Mouse (Mus musculus) WW6 (cell line): ENCODE data around the gene Igfbpl1.

Source experiments
- DNase-seq: peaks from one replicate; pipeline ENCODE4 v3.0.0-alpha.2; 2013; ENCODE audit warnings: low read depth, low spot score

Gene Igfbpl1

DNA sequence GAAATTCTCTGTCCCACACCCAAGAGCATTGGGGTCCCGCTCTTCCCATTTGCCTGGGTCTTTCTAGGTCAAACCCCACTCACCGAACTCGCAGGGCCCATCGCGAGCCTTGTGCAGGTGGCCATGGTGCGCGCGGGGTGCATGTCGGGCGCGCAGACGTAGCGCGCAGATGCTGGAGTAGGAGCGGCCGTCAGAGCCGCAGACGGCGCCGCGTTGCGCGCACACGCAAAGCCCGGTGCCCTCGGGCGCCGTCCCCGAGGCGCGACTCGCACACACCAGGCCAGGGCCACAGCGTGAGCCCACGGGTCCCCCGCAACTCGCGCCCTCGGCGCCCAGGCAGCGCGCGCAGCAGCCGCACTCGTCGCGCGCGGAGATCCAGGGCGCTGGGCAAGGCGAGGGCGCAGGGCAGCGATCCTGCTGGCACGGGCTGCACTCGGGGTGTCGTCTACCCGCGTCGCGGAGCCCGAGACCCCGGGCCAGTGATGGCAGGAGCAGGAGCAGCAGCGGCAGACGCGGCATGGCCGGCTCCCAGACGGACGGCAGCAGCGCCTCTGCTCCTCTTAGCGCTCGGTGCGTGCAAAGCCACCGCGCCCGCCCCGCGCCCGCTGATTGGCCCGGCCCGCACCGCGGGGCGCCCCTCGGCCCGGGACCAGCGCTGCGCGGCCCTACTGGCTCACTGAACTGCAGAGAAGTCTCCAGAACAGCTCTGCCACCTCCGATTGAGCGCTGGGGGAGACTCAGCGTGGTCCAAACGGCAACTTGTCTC lies at the start of gene Igfbpl1:
Igfbpl1 (minus strand) TSS at position 649 of the 766 bp plus-strand sequence.
- DNase-seq = no peak

DNA sequence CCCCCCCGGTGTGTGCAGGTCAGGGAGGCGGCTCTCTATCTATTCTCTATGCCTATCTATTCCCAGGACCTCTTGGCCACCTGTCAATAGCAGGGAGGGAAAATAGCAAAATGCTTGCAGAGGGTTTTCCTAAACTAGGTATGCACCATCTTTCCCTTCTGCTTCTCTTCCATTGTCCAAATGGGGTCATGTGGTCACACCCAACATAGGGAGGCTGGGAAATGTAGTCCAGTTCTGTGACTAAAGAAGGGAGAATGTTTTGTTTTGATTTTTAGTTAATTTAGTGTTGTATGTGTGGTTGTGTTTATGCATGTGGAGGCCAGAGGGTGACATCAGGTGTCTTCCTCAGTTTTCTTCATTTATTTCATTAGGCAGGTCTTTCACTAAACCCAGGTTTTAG lies 45.4 kb upstream of the Igfbpl1 start:
- DNase-seq = no peak

DNA sequence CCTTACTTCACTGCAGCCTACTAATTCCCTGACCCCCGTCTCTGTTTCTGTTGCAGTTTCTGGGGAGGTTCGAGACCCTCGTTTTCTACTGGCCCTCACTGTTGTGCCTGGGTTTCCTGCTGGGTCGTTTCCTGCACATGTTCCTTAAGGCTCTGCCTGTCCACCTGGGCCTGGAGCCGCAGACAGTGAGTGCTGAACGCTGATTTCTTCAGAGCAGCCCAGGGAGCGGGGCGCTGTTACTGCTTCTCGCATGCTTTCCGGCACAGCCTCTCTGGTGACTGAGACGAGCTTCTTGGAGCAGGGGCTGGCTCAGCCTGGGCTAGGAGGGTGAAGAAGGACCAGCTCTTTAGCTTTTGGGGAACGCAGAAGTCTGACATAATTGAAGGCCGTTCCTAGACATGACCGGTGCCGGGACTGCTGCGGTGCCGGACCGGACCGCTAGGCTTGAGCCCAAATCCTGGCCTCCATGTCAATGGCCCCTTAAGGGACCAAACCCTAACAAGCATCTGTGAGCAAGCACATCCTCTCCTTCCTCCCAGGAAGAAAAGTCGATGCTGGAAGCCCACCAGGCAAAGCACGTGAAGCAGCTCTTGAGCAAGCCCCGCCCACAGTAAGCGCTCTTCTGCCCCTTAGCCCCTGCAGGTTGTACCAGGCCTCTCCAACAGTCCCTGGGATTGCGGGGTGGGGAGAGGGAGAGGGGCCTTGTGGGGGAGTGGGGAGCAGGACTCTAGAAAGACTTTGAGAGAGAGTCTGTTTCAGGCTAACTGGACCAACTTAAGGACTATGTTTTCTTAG lies 42.5 kb upstream of the Igfbpl1 start:
- no peak for DNase-seq

DNA sequence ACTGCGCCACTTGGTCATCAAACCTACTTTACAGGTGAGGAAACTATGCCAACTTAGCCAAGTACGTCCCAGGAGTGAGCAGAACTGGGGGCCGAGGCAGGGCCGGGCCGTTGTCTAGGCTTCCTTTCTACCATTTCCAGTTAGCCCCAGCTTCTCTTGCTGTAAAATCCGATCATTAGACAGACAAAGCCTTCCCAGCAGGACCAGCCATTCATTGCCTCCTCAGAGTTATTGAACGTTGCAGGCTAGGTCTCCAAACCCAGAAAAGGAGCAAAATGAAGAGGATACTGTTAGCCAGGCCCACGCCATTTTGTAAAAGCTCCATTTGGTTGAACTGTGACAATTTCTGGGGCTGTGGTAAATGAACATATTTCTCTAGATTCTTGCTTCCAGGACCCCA lies 40.7 kb upstream of the Igfbpl1 start:
- no peak for DNase-seq

DNA sequence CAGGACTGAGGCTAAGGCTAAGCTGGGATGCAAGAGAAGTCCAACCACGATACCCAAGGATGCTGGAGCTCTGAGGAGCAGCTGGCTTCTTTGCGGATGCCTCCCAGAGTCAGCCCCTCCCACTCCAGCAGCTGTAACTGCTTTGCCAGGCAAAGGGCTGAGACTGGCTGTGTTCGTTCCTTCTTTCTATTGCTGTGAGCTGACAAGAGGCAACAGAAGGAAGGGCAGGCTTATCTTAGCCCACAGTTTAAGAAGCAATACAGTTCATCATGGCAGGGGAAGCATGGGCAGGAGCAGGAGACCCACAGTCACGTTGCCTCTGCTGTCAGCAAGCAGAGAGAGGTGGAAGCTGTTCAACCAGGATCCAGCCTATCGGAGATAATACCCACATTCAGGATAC lies 34.4 kb upstream of the Igfbpl1 start:
- no peak for DNase-seq

DNA sequence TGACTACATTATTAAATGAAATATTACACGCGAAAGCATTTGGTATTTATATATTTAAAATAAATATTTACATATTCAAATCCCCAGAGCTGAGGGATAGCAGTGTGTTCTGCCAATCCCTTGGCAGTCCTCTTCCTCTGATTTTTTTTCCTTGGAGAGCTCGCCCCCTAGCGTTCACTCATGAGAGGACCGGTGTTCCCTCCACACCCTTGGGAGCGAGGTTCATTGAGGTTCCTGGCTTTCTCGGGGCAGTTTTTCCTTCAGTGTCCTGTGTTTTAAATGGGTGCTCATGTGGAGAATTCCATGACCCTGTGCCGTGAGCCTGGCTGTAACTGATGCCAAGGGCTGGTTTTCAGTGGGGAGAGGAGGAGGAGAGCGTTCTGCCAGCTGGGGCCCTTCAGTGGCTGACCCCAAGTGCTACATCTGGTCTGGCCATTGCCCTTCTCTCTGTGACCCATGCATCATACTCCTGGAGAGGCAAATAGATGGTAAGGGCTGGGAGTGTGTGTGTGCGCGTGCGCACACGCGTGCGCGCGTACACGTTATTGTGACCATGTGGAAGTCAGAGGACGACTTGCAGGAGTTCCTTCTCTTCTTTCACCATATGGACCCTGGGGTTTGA lies 29.2 kb upstream of the Igfbpl1 start:
- DNase-seq = no peak

DNA sequence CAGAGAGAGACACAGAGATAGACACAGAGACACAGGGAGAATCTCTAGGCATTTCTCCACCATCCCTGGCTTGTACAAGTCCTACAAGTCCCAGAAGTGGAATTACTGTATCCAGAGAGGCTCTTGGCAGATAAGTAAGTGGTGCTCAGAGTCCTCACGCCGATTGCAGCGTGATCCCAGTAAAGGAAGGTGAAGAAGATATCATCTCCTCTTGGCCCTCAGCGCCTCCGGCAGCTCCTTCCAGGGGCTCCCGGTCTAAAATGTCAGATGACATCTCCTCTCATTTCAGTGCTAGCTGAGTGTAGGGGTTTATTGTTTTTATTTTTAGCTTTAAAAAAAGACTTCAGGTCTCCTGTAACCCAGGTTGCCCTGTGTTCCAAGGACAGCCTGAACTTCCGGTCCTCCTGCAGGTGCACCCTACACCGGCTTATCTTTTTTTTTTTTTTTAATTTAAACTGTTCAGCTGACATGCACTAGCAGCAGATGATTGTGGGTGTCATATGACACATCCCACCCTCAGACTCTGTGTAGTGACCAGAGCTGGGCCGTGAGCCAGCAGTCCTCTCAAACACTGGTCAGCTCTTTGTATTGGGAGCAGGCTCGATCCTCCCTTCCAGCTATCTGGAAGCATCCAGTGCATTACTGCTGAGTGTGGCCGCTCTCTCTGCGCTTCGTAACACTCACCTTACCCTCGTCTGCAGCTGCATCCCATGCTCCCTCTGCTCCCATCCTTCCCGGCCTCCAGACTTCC lies 26.9 kb upstream of the Igfbpl1 start:
- no peak for DNase-seq

DNA sequence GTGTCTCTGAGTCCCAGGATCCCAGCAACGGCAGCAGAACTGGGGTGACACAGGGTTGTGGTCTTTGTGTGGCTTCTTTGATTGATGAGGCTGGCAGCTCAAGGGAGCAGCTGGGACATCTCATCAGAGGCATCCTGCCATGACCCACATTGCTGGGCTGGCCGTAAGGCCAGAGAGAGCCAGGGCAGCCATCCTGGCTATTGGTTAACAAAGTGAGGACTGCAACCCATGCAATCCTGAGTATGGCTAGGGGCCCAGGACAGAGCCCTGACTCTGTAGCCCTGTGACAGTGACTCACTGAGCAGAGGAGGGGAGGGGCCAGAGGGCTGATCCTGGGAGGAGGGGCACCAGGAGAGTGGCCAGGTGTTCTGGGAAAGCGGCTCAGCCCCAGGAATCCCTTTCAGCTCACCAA lies 24.9 kb upstream of the Igfbpl1 start:
- no peak for DNase-seq

DNA sequence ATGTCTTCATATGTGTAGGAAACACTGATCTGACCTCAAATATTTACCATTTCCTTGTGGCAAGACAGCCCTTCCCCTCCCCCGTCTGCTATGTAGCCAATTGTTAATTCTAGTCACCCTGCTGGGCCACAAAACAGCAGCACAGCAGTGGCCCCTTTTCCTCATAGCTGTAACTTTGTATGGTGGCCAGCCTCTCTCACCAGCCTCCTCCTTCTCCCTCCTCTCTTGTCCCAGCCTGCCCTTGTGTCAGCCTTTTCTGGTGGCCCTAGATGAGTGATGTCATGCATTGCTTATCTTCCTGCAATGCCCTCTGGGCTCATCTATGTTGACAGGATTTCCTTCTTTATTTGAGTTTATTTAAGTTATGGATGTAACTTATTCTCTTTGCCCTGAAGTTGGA lies 22.7 kb upstream of the Igfbpl1 start:
- DNase-seq = no peak

DNA sequence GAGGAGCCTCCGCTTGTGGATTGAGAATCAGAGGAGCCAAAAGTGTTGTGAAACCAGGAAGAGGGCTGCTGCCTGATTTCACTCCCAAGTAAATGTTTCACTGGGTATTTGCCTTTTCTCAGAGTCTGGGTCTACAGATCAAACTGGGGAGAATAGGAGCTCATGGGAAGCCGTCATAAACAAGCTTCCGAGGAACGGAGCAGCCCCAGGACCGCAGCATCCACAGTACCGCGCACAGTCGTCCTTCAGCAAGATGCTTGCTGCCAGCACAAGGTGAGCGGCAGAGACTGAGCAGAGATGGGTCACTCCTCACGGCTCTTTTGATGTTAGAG lies 22.1 kb upstream of the Igfbpl1 start:
- no peak for DNase-seq

DNA sequence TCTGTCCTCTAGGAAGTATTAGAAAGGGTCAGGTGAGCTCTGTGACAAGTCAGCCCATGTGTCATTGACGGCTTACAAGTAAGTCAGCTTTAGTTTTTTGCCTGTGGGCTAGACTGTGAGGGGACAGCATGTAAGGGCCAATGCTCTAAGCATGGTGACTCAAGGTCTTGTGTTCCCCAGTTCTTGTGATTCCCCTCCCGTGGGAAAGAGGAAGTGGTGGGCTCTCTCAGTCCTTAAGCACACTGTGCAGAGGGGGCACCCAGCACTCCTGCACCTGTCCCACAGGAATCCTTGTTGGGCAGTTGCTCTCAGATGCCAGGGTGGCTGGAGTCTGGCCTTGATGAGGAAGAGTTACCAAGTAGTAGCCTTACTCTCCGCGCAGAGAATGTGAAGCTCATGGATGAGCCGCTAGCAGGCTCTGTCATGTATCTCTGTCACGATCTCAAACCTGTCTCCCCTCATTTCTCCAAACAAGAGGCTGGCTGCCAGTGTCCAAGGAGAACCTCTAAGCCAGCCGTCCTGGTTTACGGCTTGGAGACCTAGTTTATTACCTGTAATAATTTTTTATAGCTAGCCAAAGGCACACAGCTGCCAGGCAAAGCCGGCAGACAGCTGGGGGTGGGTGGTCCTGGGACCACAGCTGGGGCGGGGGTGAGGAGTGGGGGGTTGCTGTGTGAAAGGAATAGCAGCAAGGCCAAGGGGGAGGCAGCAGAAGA lies 21.5 kb upstream of the Igfbpl1 start, which contains the start of gene Stra6l:
Stra6l (plus strand) TSS at position 556 of the 716 bp plus-strand sequence.
- no peak for DNase-seq

DNA sequence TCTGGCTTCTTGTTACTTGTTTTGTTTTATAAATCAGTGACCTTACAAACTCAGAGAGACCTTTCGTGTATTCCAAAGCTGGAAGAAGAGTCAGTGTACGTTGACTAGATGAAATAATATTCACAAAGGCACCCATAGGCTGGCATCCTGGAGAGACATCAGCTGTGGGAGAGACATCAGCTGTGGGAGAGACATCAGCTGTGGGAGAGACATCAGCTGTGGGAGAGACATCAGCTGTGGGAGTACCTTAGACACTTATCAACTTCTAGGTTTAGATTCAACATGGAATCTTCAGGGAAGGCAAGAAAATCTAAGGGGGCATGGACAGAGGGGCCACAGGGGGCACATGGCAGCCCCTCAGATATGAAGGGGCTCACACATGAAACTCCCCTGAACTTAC lies 19.5 kb upstream of the Igfbpl1 start:
- no peak for DNase-seq

DNA sequence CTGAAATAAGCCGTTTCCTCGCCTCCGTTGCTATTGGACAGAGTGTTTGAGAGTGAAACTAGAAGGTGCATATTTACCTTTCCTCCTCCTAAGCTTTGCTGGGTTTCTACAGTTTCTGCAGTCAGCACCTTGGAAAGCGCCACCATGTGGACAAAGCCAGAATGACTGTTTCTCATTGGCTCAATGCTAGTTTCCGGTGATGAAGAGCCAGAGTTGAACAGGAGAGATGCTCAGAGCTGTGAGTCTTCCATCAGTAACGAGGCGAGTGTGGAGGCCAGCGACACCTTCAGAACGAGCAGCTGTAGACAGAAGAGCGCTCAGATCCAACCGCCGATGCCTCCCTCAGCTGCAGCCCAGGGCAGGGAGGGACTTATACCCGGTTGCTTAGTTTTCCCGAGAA lies 17.6 kb upstream of the Igfbpl1 start:
- no peak for DNase-seq

DNA sequence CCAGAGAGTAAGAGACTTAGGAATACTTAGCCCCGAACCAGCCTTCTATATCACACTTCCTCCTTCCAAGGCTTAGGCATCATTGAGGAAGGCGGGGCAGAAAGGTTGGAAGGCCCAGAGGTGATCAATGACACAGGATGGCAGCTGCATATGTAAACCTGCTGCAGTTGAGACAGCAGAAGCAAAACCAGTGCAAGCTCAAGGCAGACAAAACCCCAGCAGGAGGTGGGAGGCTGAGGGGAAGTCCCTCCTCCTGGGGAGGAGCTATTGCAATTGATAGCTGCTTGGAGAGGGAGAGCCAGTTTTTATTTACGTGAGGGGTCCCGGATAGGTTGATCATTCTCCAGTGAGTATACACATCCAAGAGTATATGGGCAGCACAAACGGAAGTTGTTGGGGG lies 6.7 kb upstream of the Igfbpl1 start:
- no peak for DNase-seq

DNA sequence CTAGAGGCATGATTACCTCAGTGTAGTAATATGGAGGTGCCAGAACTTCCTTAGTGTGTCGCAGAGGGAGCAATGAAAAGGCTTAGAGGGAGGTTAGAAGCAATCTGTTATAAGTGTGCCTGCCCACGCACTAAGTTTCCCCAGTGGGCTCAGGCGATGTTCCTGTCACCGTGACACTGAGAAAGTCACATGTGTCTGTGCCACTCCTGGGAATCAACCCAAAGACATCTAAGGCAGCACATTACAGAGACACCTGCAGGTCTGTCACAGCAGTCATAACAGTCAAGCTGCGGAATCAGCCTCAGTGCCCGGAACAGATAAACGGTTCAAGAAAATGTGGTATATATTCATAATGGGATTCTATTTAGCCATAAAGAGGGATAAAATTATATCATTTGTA lies 5.3 kb upstream of the Igfbpl1 start:
- DNase-seq = no peak

DNA sequence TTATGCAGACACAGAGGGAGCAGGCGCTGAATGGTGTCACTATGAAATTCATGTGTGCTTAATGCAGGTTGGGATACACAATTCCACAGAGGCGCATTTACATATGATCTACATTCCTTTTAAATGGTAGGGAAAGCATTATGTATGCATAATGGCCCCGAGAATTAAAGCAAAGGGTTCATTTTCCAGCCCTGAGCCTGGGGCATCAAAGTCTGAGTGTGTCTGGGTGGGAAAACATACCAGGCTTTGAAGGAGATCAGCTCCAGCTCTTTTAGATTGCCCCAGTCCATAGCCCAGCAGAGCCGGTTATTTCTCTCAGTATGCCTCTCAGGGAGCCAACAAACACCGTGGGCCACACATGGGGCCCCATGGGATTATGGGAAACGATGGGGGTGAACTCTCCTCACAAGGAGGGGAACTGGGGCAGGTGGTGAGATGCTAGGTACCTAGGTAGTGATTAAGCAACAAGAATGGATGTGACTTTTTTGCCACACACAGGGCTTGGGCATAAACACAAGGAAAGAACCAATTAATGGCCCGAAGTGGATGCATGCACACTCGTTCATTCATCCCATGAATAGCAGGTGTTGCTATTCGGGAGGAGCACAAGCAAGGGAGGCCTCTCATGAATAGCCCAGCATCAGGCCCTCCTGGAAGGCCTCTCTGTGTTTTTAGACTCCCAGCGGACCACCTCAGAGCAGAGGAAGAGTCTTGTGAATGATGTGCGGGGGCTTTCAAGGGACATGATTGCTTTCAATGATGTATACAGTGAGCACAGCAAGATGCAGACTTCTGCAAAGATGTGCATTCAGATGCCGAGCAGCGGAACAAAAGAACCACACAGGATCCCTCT lies 3.4 kb upstream of the Igfbpl1 start:
- no peak for DNase-seq

DNA sequence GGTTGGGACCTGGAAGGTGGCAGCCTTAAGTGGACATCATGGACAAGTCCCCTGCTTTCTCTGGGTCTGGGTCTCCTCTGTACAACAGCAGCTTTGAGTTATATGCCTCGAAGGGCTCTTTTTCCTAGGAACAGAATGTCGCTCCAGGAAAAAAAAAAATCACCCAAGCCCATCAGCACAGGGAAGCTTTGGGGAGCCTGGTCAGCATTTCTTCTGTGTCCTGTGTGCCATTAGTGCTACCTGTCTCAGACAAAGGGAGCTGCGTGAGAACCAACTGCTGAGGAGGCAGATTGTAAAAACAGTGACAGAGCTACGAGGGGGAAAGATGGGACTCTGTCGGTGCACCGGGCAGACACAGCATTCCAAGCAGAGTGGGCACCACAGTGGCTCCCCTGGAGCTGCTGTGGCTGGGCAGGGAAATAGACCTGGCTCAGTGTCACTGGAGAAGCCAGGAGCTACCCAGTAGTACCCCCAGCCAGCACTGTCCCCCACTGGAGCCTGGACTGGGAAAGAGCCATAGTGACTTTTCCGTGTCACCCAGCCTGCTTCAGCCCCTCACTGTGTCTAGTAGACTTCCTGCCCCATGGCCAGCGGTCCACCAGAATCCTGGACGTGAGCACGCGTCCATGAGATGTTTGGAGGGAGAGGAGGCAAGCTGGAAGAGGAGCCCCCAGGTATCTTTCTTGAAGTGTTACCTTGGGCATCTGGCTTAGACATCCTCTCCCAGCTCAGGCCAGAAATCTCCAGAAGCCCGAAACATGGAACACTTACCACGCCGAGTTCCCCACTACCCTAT lies 1.8 kb downstream of the Igfbpl1 start:
- DNase-seq = no peak

DNA sequence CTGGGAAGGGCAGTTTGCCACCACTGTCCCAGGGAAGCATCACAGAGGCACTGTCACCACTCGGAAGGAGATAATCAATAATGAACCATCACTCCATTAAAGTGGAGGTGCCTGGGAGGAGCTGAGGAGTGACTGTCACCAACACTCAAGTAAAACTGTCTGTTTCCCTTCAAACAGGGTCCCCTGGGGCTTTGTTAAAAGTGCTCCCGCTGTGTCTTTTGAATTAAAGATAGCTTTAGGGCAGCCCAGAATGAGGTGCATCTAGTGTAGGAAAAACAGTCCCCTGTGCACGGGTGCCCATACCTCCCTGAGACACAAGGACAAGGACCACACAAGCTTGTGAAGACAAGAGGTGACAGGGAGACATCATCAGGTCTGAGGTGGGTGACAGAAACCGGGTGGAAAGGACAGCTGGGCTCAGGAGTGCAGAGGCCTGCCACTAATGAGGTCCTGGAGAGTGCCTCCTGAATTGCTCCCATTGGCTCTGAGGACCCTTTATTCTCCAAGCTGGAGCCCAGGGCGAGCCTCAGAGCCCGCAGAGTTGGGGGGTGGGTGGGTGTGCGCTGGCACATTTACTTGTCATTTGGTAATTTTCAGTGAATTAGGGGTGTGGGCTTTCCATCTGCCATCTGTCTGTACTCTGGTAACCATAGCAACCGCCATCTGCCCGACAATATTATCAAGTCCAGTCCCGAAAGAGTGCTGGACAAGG lies 2.5 kb downstream of the Igfbpl1 start:
- DNase-seq = no peak
